Mouse (Mus musculus) kidney, adult 8-10 months (tissue): ENCODE results near the gene Syt3.

Source experiments
- DNase-seq, 2 experiments: peaks; one replicate each; pipeline ENCODE4 v3.0.0; 2022

Syt3 gene

GRCm38 (mm10) chr7:44427666-44428065, 43.8 kb downstream of the Syt3 start:
- no peak for DNase-seq

GRCm38 (mm10) chr7:44428171-44428950, 44.5 kb downstream of the Syt3 start:
- DNase-seq = no peak

GRCm38 (mm10) chr7:44428968-44429521, 45.1 kb downstream of the Syt3 start, which contains the start of gene Lrrc4b:
Lrrc4b (plus strand) TSS chr7:44429018.
- DNase-seq = no peak

GRCm38 (mm10) chr7:44429534-44430488, 45.9 kb downstream of the Syt3 start:
- DNase-seq = no peak

- no peak for DNase-seq
Measured at GRCm38 (mm10) chr7:44432550-44432949, 48.6 kb downstream of the Syt3 start.

- no peak for DNase-seq
Measured at GRCm38 (mm10) chr7:44433371-44433770, 49.5 kb downstream of the Syt3 start.

GRCm38 (mm10) chr7:44434089-44434488, 50.2 kb downstream of the Syt3 start:
- no peak for DNase-seq

GRCm38 (mm10) chr7:44435796-44436195, 51.9 kb downstream of the Syt3 start:
- DNase-seq = no peak

GRCm38 (mm10) chr7:44436267-44436666, 52.4 kb downstream of the Syt3 start:
- DNase-seq = no peak

GRCm38 (mm10) chr7:44437188-44437587, 53.3 kb downstream of the Syt3 start:
- DNase-seq = no peak

GRCm38 (mm10) chr7:44437933-44438332, 54.0 kb downstream of the Syt3 start:
- no peak for DNase-seq

GRCm38 (mm10) chr7:44439696-44440095, 55.8 kb downstream of the Syt3 start:
- DNase-seq = no peak

- no peak for DNase-seq
Measured at GRCm38 (mm10) chr7:44440479-44440878, 56.6 kb downstream of the Syt3 start.

GRCm38 (mm10) chr7:44441180-44441579, 57.3 kb downstream of the Syt3 start:
- no peak for DNase-seq

GRCm38 (mm10) chr7:44441648-44442109, 57.8 kb downstream of the Syt3 start:
- no peak for DNase-seq

GRCm38 (mm10) chr7:44442407-44442821, 58.5 kb downstream of the Syt3 start:
- DNase-seq = no peak

- no peak for DNase-seq
Measured at GRCm38 (mm10) chr7:44443268-44444173, 59.6 kb downstream of the Syt3 start.

GRCm38 (mm10) chr7:44444886-44445527, 61.1 kb downstream of the Syt3 start:
- no peak for DNase-seq

GRCm38 (mm10) chr7:44445528-44445923, 61.6 kb downstream of the Syt3 start:
- DNase-seq = no peak

GRCm38 (mm10) chr7:44446070-44446855, 62.4 kb downstream of the Syt3 start:
- DNase-seq = no peak
